Mouse (Mus musculus): ENCODE results near the gene Ccdc137.

DNA sequence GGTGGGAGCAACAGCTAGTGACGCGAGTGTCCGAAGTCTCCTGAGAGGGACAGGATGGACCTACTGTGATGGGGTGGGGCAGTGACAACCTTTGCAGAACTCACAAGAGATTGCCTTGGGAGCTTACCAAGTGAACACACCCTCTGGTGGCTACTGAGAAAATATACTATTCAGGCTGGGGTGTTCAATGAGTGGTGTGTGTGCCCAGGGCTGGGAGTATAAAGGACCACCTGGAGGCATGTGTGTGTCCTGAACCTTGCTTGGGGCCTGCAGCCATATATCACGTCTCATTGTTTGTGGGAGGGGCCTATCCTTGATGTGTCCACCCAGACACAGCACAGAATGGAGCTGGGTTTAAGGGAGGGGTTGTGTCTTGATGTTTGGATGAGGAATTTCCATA, 30.6 kb downstream of the Ccdc137 start:
- no peak for TF ChIP-seq GATA1 (IDR thresholded peaks at IDR 0.05; ENCODE audit: borderline replicate concordance, low read length)
- TF ChIP-seq FLI1 (IDR thresholded peaks at IDR 0.05; ENCODE audit: low read length) = no peak
